Mouse (Mus musculus): ENCODE results near the gene Lpin3. TPM values are rescaled to one million over a fixed set of nuclear protein-coding genes. Genes with fewer than 3 reads are reported as not detected.
A peak's percentile ranks its signal among the peaks of the same experiment; 100 is the strongest.

Gene Lpin3
- total and polyA plus RNA-seq, 2 experiments from 2014 or later, result 0.38 to 1.1 TPM

DNA sequence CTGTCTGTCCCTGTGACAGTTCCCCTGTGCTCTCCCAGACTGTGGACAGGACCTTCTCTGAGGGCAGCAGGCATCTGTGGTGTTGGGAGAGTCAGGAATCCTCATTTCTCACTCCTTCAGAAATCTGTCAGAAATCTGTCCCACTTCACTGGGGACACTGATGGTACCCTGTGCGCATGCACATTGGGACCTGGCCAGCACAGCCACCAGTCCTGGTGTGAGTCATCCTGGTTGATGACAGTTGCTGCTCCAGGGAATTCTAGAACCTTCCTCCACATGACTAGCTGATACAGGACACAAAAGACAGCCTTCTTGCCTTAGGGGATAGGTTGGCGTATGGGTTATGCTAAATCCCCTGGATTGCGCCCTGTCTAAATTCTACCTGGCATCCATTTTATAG is 36.8 kb downstream of the Lpin3 start:
- WGBS, result 90% methylated on average over 3 of the region's 3 CpGs
- Histone ChIP-seq H3K4me2 (ENCODE audit: low read depth, low read length, poor library complexity, severe bottlenecking) (no peak overlapping the region), H3K27me3 (ENCODE audit: insufficient read depth, low read length) (peaks cover 9% of the 10 kb centered on the region), H3K9ac (replicated peaks; ENCODE audit: low read length, poor library complexity, severe bottlenecking) (no peak overlapping the region), H3K36me3 (ENCODE audit: insufficient read depth, low read length) (no peaks in the 10 kb centered on the region), H3K27ac (ENCODE audit: low read depth, low read length) (no peak overlapping the region), H3K9me3 (ENCODE audit: low read length) (no peaks in the 10 kb centered on the region), H3K4me1 (ENCODE audit: insufficient read depth, low read length) (no peaks in the 10 kb centered on the region), H3K4me3 (ENCODE audit: low read depth, low read length) (no peak overlapping the region)
- ATAC-seq (ENCODE audit: low FRiP score) (no peak), DNase-seq (ENCODE audit: low spot score) (no peak)
- TF ChIP-seq CTCF (IDR thresholded peaks at IDR 0.05), result no peak

DNA sequence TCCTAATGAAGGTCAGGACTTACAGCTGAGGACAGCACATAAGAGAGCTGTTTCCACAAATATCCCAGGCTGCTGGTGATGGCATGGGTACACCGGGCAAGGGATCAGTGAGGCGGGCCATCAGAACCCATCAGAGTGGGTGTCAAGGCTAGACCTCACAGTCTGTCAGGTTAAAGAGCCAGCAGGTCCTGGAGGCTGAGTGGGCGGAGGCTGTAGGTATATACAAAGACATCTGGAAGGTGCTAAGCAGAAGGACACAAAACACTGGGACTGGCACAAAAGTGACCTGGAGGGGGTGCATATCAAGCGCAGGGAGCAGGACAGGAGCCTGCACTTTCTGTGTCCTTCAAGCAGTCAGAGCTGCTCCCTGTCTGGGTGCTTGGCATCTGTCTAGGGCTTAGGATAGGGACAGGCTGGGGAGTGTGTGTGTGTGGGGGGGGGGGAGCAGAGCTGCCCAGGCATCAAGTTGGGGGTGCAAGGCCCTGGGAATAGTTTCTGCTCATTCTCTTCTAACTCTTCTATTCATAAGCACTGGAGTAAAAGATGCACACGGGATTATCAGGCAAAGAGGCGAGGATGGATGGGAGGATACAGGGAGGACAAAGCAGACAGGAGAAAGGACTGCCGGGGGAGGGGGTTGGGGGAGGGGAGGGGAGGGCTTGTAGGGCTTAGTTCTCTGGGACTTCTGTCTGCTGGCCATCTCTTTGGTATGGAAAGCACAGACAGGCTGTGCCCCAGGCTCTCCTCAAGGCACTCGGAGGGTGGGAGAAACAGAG is 37.9 kb downstream of the Lpin3 start:
- WGBS, result 48% methylated on average over 8 of the region's 8 CpGs
- no peak for ATAC-seq (ENCODE audit: low FRiP score)
- H3K27me3 ChIP-seq (ENCODE audit: insufficient read depth, low read length), result no peaks in the 10 kb centered on the region

DNA sequence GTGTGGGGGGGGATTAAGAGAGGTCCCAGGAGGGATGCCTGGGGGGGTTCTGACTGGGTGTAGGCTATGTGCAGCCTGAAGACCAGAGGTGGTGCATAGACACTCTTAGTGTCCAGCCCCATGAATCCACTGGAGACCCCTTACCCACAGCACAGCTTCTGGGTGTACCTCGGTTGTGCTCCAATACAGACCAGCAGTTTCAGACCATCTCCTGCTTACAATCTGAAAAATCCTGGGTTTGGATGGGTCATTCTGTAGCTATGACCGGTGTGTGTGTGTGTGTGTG is 38.4 kb downstream of the Lpin3 start:
- H3K9me3 ChIP-seq (ENCODE audit: low read length), result no peaks in the 10 kb centered on the region
- no peaks in the 10 kb centered on the region for H3K4me1 ChIP-seq (ENCODE audit: insufficient read depth, low read length)
- 74% methylated on average over 2 of the region's 2 CpGs for WGBS
- no peak for TF ChIP-seq CTCF (IDR thresholded peaks at IDR 0.05)
- H3K4me2 ChIP-seq (ENCODE audit: low read depth, low read length, poor library complexity, severe bottlenecking), result no peak overlapping the region
- no peak overlapping the region for H3K9ac ChIP-seq (replicated peaks; ENCODE audit: low read length, poor library complexity, severe bottlenecking)
- no peaks in the 10 kb centered on the region for H3K36me3 ChIP-seq (ENCODE audit: insufficient read depth, low read length)
- H3K27ac ChIP-seq (ENCODE audit: low read depth, low read length), result no peak overlapping the region
- no peak for ATAC-seq (ENCODE audit: low FRiP score)
- no peaks in the 10 kb centered on the region for H3K27me3 ChIP-seq (ENCODE audit: insufficient read depth, low read length)
- H3K4me3 ChIP-seq (ENCODE audit: low read depth, low read length), result no peak overlapping the region
- DNase-seq (ENCODE audit: low spot score), result no peak

More for the DNA sequence above, 37.9 kb downstream of the Lpin3 start:
- no peak for DNase-seq (ENCODE audit: low spot score)
- TF ChIP-seq CTCF (IDR thresholded peaks at IDR 0.05), result no peak
- H3K9ac ChIP-seq (replicated peaks; ENCODE audit: low read length, poor library complexity, severe bottlenecking), result no peak overlapping the region
- H3K27ac ChIP-seq (ENCODE audit: low read depth, low read length), result no peak overlapping the region
- no peaks in the 10 kb centered on the region for H3K9me3 ChIP-seq (ENCODE audit: low read length)
- H3K4me2 ChIP-seq (ENCODE audit: low read depth, low read length, poor library complexity, severe bottlenecking), result no peak overlapping the region
- no peak overlapping the region for H3K4me3 ChIP-seq (ENCODE audit: low read depth, low read length)
- H3K4me1 ChIP-seq (ENCODE audit: insufficient read depth, low read length), result no peaks in the 10 kb centered on the region
- no peaks in the 10 kb centered on the region for H3K36me3 ChIP-seq (ENCODE audit: insufficient read depth, low read length)

DNA sequence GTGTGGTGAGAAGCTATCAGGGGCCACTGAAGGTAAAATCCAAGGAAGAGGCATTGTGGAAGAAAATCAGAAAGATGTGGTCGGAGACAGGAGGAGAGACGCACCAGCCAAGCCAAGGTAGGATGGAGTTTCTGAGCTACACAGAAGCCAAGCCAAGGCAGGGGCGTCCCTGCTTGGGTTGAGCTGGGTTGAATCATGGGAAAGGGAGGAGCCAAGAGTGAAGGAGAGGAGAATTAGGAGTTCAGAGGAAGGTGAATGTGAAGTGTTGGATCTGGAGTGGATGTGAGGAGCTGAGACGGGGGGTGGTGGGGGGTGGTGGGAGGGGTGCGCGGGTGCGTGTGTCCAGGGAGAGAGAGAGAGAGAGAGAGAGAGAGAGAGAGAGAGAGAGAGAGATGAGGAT is 40.8 kb downstream of the Lpin3 start:
- no peaks in the 10 kb centered on the region for H3K4me1 ChIP-seq (ENCODE audit: insufficient read depth, low read length)
- no peaks in the 10 kb centered on the region for H3K36me3 ChIP-seq (ENCODE audit: insufficient read depth, low read length)
- no peak overlapping the region for H3K4me3 ChIP-seq (ENCODE audit: low read depth, low read length)
- H3K4me2 ChIP-seq (ENCODE audit: low read depth, low read length, poor library complexity, severe bottlenecking), result no peak overlapping the region
- H3K27me3 ChIP-seq (ENCODE audit: insufficient read depth, low read length), result no peaks in the 10 kb centered on the region
- no peak overlapping the region for H3K27ac ChIP-seq (ENCODE audit: low read depth, low read length)
- WGBS, result 78% methylated on average over 4 of the region's 7 CpGs
- no peaks in the 10 kb centered on the region for H3K9me3 ChIP-seq (ENCODE audit: low read length)
- no peak for TF ChIP-seq CTCF (IDR thresholded peaks at IDR 0.05)
- no peak overlapping the region for H3K9ac ChIP-seq (replicated peaks; ENCODE audit: low read length, poor library complexity, severe bottlenecking)
- DNase-seq (ENCODE audit: low spot score), result no peak
- ATAC-seq (ENCODE audit: low FRiP score), result no peak

DNA sequence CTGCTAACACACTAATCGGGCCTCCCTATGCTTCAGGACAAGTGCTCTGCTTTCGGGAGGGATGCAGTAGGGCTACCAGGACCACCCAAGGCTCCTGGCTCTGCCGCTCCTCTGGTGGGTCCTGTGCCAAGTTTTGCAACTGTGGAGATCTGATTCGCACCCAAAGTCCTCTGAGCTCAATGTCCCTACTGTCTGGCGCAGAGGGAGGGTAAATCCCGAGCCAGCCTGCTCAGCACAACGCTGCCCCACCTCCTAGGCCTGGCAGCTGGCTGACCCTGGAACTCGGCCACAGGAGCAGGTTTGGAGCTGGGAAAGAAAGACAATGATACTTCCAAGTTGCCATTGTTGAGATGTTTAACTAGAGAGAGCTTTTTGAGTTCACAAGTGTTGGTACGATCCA is 44.7 kb downstream of the Lpin3 start:
- H3K9ac ChIP-seq (replicated peaks; ENCODE audit: low read length, poor library complexity, severe bottlenecking), result no peak overlapping the region
- no peaks in the 10 kb centered on the region for H3K36me3 ChIP-seq (ENCODE audit: insufficient read depth, low read length)
- H3K27me3 ChIP-seq (ENCODE audit: insufficient read depth, low read length), result no peaks in the 10 kb centered on the region
- H3K27ac ChIP-seq (ENCODE audit: low read depth, low read length), result no peak overlapping the region
- 57% methylated on average over 9 of the region's 9 CpGs for WGBS
- no peak overlapping the region for H3K4me3 ChIP-seq (ENCODE audit: low read depth, low read length)
- H3K4me2 ChIP-seq (ENCODE audit: low read depth, low read length, poor library complexity, severe bottlenecking), result no peak overlapping the region
- DNase-seq (ENCODE audit: low spot score), result peak; percentile 58
- H3K9me3 ChIP-seq (ENCODE audit: low read length), result no peaks in the 10 kb centered on the region
- no peak for TF ChIP-seq CTCF (IDR thresholded peaks at IDR 0.05)
- H3K4me1 ChIP-seq (ENCODE audit: insufficient read depth, low read length), result no peaks in the 10 kb centered on the region
- ATAC-seq (ENCODE audit: low FRiP score), result peak; percentile 44; the same call in 1 of the 2 replicates

DNA sequence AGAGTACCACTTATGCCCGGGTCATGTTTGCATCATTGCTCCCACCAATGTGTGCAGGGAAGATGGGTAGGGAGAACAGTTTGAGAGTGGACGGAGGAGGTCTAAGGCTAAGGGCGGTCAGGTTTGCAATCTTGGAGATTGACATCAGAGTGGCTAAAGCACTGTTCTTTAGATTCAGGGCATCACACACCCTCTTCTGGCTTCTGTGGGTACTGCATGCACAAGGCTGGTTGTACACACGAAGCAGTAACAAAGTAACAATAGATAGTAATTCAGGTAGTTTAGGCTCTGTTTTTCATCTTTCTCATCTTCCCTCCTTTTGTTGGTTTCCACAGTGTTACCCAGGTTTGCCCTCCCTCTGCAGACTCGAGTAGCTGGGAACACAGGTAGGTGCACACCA is 50.9 kb downstream of the Lpin3 start:
- Histone ChIP-seq H3K27me3 (ENCODE audit: insufficient read depth, low read length) (no peaks in the 10 kb centered on the region), H3K4me1 (ENCODE audit: insufficient read depth, low read length) (no peaks in the 10 kb centered on the region), H3K9me3 (ENCODE audit: low read length) (no peaks in the 10 kb centered on the region), H3K4me2 (ENCODE audit: low read depth, low read length, poor library complexity, severe bottlenecking) (no peak overlapping the region), H3K27ac (ENCODE audit: low read depth, low read length) (no peak overlapping the region), H3K36me3 (ENCODE audit: insufficient read depth, low read length) (no peaks in the 10 kb centered on the region), H3K9ac (replicated peaks; ENCODE audit: low read length, poor library complexity, severe bottlenecking) (no peak overlapping the region), H3K4me3 (ENCODE audit: low read depth, low read length) (no peak overlapping the region)
- TF ChIP-seq CTCF (IDR thresholded peaks at IDR 0.05), result peak; percentile 33
- no peak for DNase-seq (ENCODE audit: low spot score)
- 91% methylated on average over 5 of the region's 5 CpGs for WGBS
- ATAC-seq (ENCODE audit: low FRiP score), result no peak

All from midbrain, postnatal 0 days (tissue).